Mouse (Mus musculus) skeletal muscle tissue, adult 2 months (tissue): ENCODE measurements around the gene Rab27a.
"Not testable (repeated sequence)": the region's sequence is repeated elsewhere in the genome, so short reads cannot be mapped to it uniquely, and the experiment has no call there.

Source experiments
- DNase-seq: peaks from one replicate; pipeline ENCODE4 v3.0.0-alpha.2; 2012; ENCODE audit warnings: low read depth, low spot score

Rab27a gene

DNA sequence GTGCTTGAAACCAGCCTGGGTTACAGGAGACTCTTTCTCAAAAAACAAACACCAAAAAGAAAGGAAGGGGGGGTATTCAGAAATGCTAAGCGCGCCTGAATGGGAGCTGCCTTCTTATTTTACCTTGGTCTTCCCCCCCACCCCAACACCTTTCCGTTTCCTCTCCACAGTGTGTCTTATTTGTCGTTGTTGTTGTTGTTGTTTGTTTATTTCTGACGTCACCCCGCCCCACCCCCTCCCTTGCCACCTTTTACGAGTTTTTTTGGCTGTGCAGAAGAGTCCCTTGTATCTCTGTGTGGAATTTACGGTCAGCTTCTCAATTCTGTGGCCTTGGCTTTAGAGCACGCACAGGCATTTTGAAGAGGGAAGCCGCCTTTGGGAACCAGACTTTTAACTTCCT is 1.1 kb downstream of the Rab27a start:
- no peak for DNase-seq

- no peak for DNase-seq
Observed at GRCm38 (mm10) chr9:73047906-73048305, 3.3 kb downstream of the Rab27a start.

- no peak for DNase-seq
Observed at GRCm38 (mm10) chr9:73048927-73049326, 4.3 kb downstream of the Rab27a start.

GRCm38 (mm10) chr9:73049833-73050232 is 5.2 kb downstream of the Rab27a start:
- DNase-seq: no peak

DNA sequence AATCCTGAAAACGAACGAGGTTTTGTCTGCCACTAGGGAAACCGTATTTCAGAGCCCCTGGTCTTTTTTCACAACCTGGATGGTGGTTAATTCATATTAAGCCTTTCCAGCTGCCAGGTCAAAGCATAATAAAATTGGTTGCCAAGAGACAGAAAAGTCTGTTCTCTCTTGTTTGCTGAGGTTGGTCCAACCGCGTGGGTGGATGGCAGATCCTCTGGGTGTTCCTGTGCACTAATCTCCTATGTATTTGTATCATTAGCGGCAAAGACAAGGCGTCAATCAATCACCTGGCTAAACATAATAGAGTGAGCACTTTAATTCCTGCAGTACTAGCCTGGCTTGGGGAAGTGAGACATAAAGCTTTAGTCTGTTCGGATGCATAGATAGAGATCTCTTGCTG is 6.0 kb downstream of the Rab27a start:
- no peak for DNase-seq

DNA sequence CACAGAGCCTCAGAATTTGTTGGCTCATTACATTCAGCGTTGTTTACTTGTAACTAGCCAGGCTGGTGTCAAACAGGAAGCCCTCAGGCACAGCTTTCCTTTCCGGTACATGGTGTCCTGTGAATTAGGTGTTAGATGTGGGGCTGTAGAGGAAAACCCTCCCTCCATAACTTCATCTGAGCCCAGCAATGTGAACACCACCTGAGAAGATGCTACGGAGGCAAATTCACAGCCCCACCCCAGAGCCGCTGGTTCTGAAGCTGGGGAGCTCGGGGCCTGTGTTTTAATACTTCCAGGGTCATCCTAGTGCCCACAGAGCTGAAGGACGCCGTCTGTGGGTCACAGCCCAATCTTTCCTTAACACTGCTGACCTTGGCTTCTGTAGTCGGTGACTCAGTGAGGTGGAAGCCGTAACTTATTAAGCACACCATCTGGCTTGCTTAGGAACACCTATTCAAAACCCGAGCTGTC is 10.8 kb downstream of the Rab27a start:
- no peak for DNase-seq

GRCm38 (mm10) chr9:73059224-73059623 is 14.6 kb downstream of the Rab27a start:
- no peak for DNase-seq

- no peak for DNase-seq
Observed at GRCm38 (mm10) chr9:73063621-73064290, 19.1 kb downstream of the Rab27a start.

DNA sequence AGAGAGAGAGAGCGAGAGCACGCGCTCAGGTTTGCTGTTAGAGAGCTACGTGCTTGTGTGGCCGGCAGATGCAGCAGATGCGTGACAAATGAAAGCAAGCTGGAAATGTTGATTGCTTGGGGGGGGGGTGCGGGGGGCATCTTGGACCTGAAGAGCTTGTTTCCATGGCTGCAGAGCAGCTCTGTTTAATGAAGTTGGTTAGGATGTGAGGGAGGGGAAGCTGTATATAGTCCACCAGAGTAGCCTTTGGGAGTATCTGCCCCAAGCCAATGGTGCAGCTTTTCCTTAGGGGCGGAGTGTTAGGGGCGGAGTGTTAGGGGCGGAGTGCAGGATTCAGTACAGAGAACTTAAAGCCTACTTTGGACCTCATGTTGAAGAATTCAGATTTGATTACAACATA is 22.4 kb downstream of the Rab27a start:
- no peak for DNase-seq

GRCm38 (mm10) chr9:73068230-73068679 is 23.6 kb downstream of the Rab27a start:
- DNase-seq: no peak

GRCm38 (mm10) chr9:73068688-73069087 is 24.0 kb downstream of the Rab27a start:
- no peak for DNase-seq

DNA sequence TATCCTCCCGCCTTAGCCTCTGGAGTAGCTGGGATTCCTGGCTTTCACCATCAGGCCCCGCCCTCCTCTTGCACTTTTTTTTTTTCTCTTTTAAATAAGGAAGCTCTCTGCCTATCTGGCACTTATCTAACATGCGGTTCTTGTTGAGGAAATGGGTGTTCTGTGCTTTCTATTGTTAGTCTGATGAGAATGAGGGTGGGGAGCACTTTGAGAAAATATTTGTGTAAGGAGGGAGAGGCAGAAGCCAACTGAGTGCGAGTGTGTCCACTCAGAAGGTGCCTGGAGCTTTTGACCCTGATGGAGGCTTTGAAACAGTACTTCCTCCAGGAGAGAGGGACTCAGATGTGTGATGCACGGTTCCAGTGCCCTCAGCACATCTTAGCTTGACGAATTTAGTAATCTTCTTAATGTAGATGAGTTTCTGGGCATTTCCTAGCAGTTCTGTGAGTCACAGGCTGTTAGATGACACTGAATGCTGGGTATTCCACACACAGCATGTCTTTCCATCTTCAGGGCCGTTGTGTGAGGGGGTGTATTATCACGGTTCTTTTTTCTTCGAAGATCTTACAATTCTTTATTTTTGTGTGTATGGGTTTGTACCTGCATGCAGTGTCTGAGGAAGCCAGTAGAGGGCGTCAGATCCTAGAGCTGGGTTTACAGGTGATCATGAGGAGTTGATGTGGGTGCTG is 26.5 kb downstream of the Rab27a start:
- no peak for DNase-seq

- no peak for DNase-seq
Observed at GRCm38 (mm10) chr9:73072426-73072825, 27.8 kb downstream of the Rab27a start.

GRCm38 (mm10) chr9:73073169-73073568 is 28.5 kb downstream of the Rab27a start:
- DNase-seq: no peak

- DNase-seq: not testable (repeated sequence)
Observed at GRCm38 (mm10) chr9:73079349-73079748, 34.7 kb downstream of the Rab27a start.

DNA sequence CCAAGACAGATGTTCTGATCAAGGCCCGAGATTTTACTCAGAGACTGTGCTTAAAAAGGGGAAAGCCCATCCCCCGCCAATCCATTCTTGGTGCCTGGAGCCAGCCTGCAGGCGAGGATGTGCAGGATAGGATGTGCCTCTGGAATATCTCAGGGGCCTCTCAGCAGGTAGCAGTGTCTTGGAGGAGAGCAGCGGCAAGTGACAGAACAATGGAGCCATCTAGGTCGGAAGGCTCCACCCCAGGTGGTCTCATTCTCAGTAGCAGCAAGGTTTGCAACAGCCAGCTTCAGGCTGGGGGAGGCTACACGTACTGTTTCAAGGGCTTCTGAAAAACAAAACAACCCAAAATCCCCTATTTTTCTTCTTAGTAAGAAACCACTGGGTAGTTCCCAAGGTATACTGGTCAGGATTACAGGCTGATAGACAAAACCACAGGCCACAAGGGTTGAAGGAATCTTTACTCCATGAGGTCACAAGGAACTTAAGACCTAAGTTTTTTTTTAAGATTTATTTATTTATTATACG is 35.2 kb downstream of the Rab27a start:
- DNase-seq: no peak

- DNase-seq: no peak
Observed at GRCm38 (mm10) chr9:73082291-73083000, 37.8 kb downstream of the Rab27a start.

- DNase-seq: no peak
Observed at GRCm38 (mm10) chr9:73083956-73084355, 39.3 kb downstream of the Rab27a start.

GRCm38 (mm10) chr9:73085845-73086244 is 41.2 kb downstream of the Rab27a start:
- DNase-seq: no peak

DNA sequence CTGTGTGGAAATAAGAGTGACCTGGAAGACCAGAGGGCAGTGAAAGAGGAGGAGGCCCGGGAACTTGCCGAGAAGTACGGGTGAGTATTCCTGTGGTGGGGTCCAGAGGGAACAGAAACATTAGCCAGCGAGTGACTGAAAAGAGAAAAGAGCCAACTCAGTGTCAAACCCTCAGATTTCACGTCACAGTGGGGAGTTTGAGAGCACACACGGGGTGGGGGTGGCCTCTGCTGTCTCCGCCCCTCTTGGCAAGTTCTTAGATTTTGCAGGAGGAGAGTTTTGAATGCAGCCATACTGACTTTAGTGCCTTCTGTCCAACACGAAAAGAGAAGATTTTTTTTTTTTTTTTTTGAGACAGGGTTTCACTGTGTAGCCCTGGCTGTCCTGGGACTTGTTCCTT is 42.5 kb downstream of the Rab27a start:
- no peak for DNase-seq

- no peak for DNase-seq
Observed at GRCm38 (mm10) chr9:73087581-73087980, 42.9 kb downstream of the Rab27a start.

GRCm38 (mm10) chr9:73089222-73089920 is 44.7 kb downstream of the Rab27a start:
- DNase-seq: no peak
